Mouse (Mus musculus) brain, embryonic 14.5 days (tissue): ENCODE results near the gene Tinf2. TPM values are rescaled to one million over a fixed set of nuclear protein-coding genes. Genes with fewer than 3 reads are reported as not detected.

Source experiments
- DNase-seq: peaks from one replicate; pipeline ENCODE4 v3.0.0-alpha.2; 2011; ENCODE audit warnings: low read depth
- CTCF ChIP-seq: fragments of 200-500 bp; IDR thresholded peaks from 2 replicates; pipeline ENCODE4 v1.5.1; 2012; ENCODE audit warnings: inconsistent platforms, mild to moderate bottlenecking, moderate library complexity, borderline replicate concordance; ENCODE audit not compliant: insufficient read depth, insufficient read length; ENCODE audit errors: extremely low read depth
- POLR2A ChIP-seq: fragments of 200-500 bp; IDR thresholded peaks from 2 replicates; pipeline ENCODE4 v1.6.1; 2012; ENCODE audit warnings: mild to moderate bottlenecking, inconsistent platforms, borderline replicate concordance; ENCODE audit not compliant: poor library complexity, insufficient read depth, insufficient read length, severe bottlenecking; ENCODE audit errors: extremely low read depth
- polyA plus RNA-seq: library from polyadenylated mRNA; depleted of rRNA; stranded (reverse); fragments of >200 nt; gene quantifications from 2 replicates; pipeline ENCODE4 v1.2.3, GENCODE M21; 2012

Tinf2 gene
- polyA plus RNA-seq, 1 experiment = 23.2 TPM

DNA sequence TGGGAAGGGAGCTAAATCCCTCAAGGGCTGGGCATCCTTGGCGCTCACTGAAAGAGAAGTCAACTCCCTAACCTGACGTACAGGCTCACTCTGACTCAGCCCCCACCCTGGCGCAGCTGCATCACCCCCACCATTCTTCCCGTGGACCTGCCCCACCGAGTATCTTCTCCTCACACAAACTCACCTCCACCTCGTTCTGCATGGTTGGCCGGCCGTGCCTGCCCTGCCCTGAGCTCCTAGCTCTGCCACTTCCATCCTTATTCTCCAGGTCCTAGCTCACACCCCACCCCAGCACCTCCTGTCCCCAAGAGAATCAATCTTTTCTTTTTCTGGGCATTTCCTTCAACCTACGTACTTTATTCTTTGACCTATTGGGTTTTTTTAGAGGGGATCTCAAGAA lies 19.5 kb upstream of the Tinf2 start:
- no peak for TF ChIP-seq CTCF
- TF ChIP-seq POLR2A = no peak

DNA sequence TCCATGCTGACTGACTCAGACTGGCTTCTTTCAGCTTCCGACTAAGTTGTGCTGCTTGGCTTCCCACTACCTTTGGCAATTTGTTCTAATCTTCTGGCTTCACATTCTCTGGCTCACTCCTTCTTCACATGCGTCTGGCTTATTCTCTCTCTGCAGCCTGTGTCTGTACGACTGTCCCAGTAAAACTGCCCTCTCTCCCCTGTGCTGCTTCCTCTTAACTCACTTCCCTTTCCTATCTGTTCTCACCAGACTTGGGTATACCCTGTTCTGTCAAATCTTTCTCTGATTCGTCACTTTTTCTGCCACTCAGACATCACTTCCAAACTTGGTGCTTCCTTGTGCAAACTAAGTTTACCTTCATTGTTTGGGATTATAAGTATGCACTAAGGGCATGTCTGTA lies 15.6 kb upstream of the Tinf2 start:
- TF ChIP-seq POLR2A (no peak), CTCF (no peak)
- DNase-seq = no peak

More for the DNA sequence above, 19.5 kb upstream of the Tinf2 start:
- DNase-seq = no peak

- no peak for DNase-seq
- no peak for TF ChIP-seq POLR2A
- no peak for TF ChIP-seq CTCF
Observed at GRCm38 (mm10) chr14:55689433-55689832, 7.8 kb upstream of the Tinf2 start.

DNA sequence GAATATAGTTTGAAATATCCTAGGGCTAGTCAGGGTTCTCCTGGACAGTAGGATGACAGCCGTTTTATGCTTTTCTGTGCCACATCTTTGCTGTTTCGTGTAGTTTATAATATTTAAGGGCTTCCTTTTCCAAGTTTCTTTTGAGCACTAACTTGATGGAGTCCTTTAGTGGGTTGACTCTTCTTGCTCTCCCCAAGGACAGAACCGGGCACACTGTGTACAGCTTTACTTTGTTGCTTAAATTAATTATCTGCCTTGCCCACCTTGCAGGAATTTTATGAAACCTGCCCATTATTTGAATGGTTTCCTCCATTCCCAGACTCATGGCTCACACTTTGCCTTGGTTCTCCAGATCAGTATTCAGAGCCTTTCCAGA lies 486 bp upstream of the Tinf2 start:
- TF ChIP-seq POLR2A (no peak), CTCF (no peak)
- DNase-seq = no peak

DNA sequence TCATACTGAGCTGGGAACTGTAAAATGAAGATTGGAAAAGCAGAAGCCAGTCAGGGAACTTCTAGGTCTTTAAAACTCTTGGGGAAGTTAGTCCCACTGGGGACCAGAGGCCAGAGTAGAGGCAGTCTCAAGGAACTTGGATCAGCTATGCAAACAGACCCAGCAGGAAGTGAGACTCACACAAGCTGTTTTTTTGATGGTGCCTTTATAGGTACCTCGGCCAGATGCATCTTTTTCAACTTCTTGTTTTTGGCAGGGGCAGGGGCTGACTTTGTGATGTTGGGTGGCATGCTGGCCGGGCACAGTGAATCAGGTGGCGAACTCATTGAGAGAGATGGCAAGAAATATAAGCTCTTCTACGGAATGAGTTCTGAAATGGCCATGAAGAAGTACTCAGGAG lies 4.0 kb downstream of the Tinf2 start:
- TF ChIP-seq POLR2A (no peak), CTCF (no peak)
- DNase-seq = no peak

DNA sequence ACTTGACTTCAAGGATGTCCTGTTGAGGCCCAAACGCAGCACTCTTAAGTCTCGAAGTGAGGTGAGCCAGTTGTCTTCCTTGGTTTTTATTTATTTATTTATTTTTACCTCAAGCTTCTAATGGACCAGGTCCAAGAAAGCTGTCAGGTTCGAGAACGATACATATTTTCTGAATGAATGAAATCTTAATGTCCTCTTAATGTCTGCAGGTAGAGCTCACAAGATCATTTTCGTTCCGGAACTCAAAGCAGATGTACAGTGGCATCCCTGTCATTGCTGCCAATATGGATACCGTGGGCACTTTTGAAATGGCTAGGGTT lies 8.9 kb downstream of the Tinf2 start:
- no peak for TF ChIP-seq CTCF
- TF ChIP-seq POLR2A = no peak
- DNase-seq = no peak

DNA sequence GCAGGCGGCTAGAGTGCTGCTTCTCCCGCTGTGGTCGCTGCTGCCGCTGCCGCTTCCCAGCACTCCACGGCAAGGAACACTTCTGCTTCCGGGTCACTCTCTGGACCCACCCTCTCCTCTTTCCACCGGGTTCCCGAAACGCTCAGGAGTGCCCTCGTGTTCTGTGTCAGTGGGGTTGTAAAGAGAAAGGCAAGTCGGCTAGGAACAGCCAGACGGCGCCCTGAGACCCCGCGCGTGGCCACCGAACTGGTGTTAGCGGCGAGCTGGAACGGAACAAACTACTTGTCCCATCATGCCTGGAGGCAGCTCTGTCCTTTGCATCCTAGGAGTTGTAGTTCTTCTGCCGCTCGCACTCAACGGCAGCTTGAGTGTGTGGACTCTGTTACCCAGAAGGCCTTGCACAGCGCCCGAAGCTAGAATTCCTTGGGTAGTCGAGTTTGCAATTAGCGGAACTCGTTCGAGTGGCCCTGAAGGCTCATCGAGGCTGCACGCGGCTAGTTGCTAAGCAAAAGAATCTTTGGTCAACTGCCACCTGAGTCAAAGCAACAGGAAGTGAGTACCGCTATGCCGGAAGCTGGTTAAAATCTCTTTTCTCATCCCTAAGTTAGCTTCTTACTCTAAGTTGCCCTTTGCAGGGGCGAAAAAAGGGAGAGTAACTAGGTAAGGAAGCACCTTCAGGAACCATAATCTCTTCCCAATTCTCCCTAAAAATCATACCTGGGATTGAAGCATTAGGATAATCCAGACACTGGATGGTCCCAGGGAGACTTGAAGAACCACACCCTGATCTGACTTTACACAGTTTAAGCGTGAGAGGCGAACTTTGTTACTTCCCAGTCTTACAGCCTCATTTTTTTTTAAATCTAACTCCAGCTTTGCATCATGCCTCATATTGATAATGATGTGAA lies 9.5 kb downstream of the Tinf2 start, which contains the start of the genes Gmpr2 and Nedd8:
Gene Gmpr2, plus strand, starts transcription at position 109 of the 908 bp plus-strand sequence.
Gene Nedd8, minus strand, starts transcription at position 292 of the 908 bp plus-strand sequence.
- TF ChIP-seq CTCF (no peak), POLR2A (peak; percentile 30; the same call in 1 of the 2 replicates)
- peak; percentile 99 for DNase-seq

DNA sequence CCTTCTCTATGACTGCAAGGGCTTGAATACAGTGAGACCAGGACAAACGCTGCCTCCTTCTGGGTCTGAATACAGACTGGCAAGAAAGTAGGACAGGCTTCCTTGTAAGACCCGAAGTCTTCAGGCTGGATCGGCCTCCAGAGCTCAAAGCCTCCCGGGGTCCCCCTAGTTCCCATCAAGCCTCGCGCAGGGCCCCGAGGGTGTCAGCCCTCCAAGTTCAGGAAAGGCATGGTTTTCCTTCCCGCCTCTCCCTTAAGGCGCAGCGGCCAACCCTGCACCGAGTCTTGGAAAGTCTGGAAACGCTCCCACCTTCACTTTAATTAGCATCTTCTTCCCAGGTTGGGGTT lies 10.2 kb downstream of the Tinf2 start:
- TF ChIP-seq POLR2A (no peak), CTCF (no peak)
- DNase-seq = no peak

- TF ChIP-seq CTCF = no peak
- TF ChIP-seq POLR2A = no peak
- DNase-seq = no peak
Observed at GRCm38 (mm10) chr14:55660636-55661035, 21.0 kb downstream of the Tinf2 start.

DNA sequence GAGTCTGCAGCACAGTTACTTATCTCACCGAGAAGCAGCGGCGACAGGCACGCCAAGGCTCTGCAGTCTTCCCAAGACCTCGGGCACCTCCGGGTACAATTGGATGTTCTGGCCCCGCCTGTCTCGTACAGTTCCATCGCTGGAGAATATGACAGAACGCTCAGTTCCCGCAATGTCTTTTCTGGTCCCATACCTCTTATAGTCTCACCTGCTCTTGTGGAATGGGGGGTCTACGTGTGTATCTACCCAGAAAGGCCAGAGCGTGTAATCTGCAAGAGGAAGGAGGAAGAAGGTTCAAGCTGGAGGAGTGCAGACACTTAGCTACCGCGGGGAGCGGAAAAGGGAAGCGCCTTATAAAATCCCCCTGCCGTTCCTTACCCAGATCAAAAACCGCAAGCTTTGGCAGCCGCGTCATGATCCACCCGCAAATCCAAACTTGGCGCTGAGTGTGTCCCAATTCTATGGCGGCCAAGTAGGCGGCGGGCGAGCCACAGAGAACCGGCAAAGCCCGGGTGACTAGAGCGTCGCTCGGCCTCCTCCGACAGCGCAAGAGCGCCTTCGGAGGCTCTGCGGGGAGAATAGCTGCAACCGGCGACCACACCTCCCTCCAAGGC lies 21.6 kb downstream of the Tinf2 start, which contains the start of gene Mdp1:
Gene Mdp1, minus strand, starts transcription at position 549 of the 614 bp plus-strand sequence.
- DNase-seq = peak; percentile 97
- TF ChIP-seq CTCF (peak; percentile 66), POLR2A (peak; percentile 23; the same call in 1 of the 2 replicates)

DNA sequence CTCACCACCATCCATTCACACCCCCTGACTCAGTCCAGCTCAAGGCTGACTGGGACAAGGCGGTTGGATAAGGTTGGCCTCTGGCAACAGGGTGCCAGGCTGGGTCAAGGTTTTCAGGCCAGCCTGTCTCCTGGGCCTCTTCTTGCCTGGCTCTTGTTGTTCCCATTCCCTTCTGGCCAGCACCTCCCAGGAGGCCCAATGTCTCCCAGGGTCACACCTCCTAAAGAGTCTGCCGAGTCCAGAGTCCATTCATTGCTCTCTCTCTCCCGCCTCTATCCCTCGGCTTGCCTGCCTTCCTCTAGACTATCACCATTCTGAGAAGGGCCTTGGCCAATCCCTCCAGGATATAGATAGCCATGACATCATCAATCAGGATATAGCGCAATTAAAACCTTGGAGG lies 23.6 kb downstream of the Tinf2 start:
- no peak for DNase-seq
- TF ChIP-seq CTCF = no peak
- TF ChIP-seq POLR2A = no peak
